Mouse (Mus musculus) left cerebral cortex, postnatal 14 days (tissue): Measurements from ENCODE around the gene Gm7544. TPM values are rescaled to one million over a fixed set of nuclear protein-coding genes. Genes with fewer than 3 reads are reported as not detected.
"Not testable (repeated sequence)": the region's sequence is repeated elsewhere in the genome, so short reads cannot be mapped to it uniquely, and the experiment has no call there.

ENCODE experiments used
- DNase-seq, 2 experiments: peaks; one replicate each; pipeline ENCODE4 v3.0.0; 2021 to 2022; ENCODE audit warnings: low spot score in 2 of 2, mixed read lengths in 1 of 2
- intact Hi-C: fragments of 180-260 bp; cut with DNase I; formaldehyde crosslinking; loops from one replicate; pipeline ENCODE4 v1.15.1; 2025
- total RNA-seq, 2 experiments: library from RNA; stranded (reverse); gene quantifications; 2 replicates each; pipeline ENCODE4 v1.2.3; 2021

Gm7544 gene
- total RNA-seq, 2 experiments from 2014 or later: not detected

DNA sequence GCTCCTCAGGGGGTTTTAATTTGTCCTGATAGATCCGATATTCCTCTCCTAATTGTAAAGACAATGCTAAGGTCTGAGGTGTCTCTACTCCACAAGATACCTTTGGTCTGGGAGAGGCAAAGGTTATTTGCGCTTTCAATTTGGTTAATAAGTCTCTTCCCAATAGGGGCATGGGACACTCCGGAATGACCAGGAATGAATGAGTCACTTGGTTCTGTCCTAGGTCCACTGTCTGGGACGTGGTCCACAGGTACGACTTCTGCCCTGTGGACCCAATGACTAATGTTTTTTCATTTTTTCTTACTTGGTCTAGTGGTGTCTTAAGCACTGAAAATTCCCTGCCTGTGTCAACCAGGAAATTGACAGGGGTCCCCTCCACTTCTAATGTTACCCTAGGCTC, 17.1 kb downstream of the Gm7544 start:
- no peak for DNase-seq
- intact Hi-C loops: no loop called here

DNA sequence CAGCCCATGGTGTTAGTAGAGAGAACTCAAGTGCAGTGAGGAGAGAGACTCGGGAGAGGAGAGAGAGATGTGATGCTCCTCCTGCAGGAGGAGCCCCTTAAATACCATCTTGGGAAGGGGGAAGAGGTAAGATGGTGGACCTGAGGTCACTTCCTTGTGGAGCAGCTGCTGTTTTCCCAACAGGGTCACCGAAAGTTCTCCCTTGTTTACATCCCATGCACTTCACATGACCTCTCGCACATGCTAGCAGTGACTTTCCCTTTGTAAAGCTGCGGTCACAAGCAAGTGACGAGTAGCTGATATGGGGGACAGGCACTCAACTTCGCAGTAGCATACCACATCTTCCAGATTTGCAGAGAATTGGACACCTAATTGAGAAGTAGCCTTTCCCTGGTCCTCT, 24.5 kb downstream of the Gm7544 start, which contains the start of gene Gm6217:
Gene Gm6217 (minus strand): TSS at position 74 of the 400 bp plus-strand sequence.
- intact Hi-C loops, DNase-seq: not testable (repeated sequence)

DNA sequence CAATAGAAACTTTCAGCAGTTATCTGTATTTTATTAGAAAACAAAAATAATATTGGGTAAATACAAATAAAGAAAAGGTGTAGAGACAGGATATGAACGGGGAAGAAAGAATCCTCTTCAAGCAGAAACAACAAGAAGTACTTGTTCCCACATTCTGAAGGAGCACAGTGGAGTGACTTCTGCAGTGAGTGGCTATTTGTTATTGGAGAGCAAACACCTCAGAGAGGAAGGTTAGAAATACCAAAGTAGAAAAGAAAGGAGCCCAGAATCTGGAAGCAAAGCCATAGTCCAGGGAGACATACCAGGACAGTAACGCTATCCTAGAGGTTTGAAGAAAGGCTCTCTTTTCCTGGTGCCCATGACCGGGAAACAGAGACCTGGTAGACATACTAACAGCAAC, 25.3 kb downstream of the Gm7544 start:
- DNase-seq, intact Hi-C loops: not testable (repeated sequence)

DNA sequence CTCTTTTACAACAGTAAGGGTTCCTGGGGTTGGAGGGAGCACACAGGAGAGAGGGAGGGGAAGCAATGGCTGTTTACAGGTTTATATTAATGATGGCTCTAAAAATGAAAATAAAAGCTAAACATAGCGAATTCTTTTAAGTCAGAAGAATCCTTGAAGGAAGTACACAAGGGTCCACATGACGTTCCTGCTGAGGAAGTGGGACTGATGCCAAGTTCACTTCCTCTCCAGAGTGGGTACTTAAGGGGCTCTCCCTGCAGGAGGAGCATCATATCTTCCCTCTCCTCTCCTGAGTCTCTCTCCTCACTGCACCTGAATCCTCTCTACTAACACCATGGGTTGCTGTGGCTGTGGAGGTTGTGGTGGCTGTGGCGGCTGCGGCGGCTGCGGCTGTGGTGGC, 31.2 kb downstream of the Gm7544 start, which contains the start of gene A030014E15Rik:
Gene A030014E15Rik (plus strand): TSS at position 268 of the 400 bp plus-strand sequence.
- intact Hi-C loops: no loop called here
- DNase-seq: no peak

DNA sequence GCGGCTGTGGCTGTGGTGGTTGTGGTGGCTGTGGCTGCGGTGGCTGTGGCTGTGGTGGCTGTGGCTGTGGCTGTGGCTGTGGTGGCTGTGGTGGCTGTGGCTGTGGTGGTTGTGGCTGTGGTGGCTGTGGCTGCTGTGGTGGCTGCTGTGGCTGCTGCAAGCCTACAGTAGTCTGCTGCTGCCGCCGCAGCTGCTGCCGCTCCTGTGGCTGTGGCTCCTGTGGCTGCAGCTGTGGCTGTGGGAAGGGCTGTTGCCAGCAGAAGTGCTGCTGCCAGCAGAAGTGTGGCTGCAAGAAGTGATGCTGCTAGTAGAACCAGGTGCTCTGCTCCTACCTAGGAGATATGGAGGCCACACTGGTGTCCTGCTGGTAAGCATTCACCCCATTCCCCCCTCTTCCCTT, 42.4 kb downstream of the Gm7544 start:
- DNase-seq, intact Hi-C loops: not testable (repeated sequence)

DNA sequence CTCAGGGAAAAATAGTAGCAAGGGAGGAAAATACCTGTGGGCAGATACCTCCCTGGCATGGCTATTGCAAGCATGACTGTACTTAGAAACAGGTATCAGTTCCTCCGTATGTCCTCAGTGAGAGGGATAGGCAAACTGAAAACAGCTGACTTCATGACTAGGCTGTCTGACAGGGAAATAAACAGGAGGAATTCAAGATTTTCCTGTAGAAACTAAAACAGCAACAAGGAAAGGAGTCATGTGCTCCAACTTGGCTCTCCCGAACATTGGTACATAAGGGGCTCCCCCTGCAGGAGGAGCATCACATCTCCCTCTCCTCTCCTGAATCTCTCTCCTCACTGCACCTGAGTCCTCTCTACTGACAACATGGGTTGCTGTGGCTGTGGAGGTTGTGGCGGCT, 42.8 kb downstream of the Gm7544 start, which contains the start of gene A030005L19Rik:
Gene A030005L19Rik (plus strand): TSS at position 301 of the 400 bp plus-strand sequence.
- intact Hi-C loops: no loop called here
- no peak for DNase-seq

DNA sequence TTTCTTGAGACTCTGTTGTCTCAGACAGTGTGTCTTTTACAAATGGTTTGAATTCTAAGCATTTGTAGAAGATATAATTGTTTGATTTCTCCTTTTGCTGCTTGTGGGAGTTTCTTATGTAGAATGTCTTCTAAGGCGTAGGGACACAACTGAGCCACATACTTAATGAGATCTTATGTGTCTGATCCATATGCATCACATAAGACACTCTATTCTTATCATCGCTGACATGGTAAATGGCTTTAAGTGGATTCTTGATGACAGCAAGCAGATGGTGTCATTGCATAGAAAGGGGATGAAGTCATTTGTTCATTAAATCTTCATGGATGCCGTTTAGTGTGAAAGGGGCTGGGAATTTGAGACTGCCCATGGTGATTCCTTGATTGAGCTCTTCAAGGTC, 49.9 kb downstream of the Gm7544 start:
- peak in 1 of 2 experiments; percentile 21 for DNase-seq
- intact Hi-C loops: no loop called here

Other genes with a start within 250 kb of the Gm7544 start
- gene Mff, start 231.1 kb downstream of the Gm7544 start, total RNA-seq: 100 to 1,000 TPM; 268 to 270 TPM
- not detected for gene Tm4sf20, start 187.6 kb downstream of the Gm7544 start, total RNA-seq
- not detected for gene Gm47791, start 184.8 kb downstream of the Gm7544 start, total RNA-seq
- gene Agfg1, start 116.5 kb downstream of the Gm7544 start, total RNA-seq: 10 to 100 TPM; 81.8 to 90.3 TPM
- not detected for gene A030005L19Rik, start 42.7 kb downstream of the Gm7544 start, total RNA-seq
- not detected for gene A030014E15Rik, start 31.1 kb downstream of the Gm7544 start, total RNA-seq
- not detected for gene Gm6217, start 24.6 kb downstream of the Gm7544 start, total RNA-seq
- gene A030003K21Rik, start 12.6 kb downstream of the Gm7544 start, total RNA-seq: not detected
- gene Gm47955, start 4.3 kb upstream of the Gm7544 start, total RNA-seq: not detected
- gene Gm47959, start 44.5 kb upstream of the Gm7544 start, total RNA-seq: not detected
- gene Slc19a3, start 82.4 kb upstream of the Gm7544 start, total RNA-seq: 1 to 10 TPM; 2.1 to 2.5 TPM
- not detected for gene Krtap28-10, start 86.5 kb upstream of the Gm7544 start, total RNA-seq
- not detected for gene Gm47969, start 88.9 kb upstream of the Gm7544 start, total RNA-seq
- not detected for gene A030005K14Rik, start 103.4 kb upstream of the Gm7544 start, total RNA-seq
- gene Krtap28-13, start 104.9 kb upstream of the Gm7544 start, total RNA-seq: not detected
- not detected for gene Ccl20, start 160.8 kb upstream of the Gm7544 start, total RNA-seq
- under 1 TPM; 0.46 to 0.53 TPM for gene Daw1, start 203.7 kb upstream of the Gm7544 start, total RNA-seq